Mouse (Mus musculus): ENCODE data around the gene Exog. TPM values are rescaled to one million over a fixed set of nuclear protein-coding genes. Genes with fewer than 3 reads are reported as not detected.

Gene Exog
- polyA plus RNA-seq, 1 experiment: 2.2 TPM

- Histone ChIP-seq H3K4me1 (ENCODE audit: control insufficient read depth, insufficient read depth, low read length) (peaks cover 3% of the 10 kb centered on the region), H3K27ac (ENCODE audit: insufficient read depth, low read depth, low read length) (no peak overlapping the region), H3K27me3 (replicated peaks; ENCODE audit: control insufficient read depth, insufficient read depth, low read length) (no peaks in the 10 kb centered on the region), H3K36me3 (ENCODE audit: control insufficient read depth, insufficient read depth, low read length) (no peaks in the 10 kb centered on the region), H3K4me3 (ENCODE audit: insufficient read depth, low read depth, low read length) (no peak overlapping the region)
- 71% methylated on average over 9 of the region's 9 CpGs for WGBS
- TF ChIP-seq POLR2A (IDR thresholded peaks at IDR 0.05; ENCODE audit: low read depth, low read length) (no peak), CTCF (conservative IDR thresholded peaks at IDR 0.05; ENCODE audit: insufficient read depth, insufficient read length, low read depth, low read length) (no peak)
- no peak for DNase-seq
Measured at GRCm38 (mm10) chr9:119473608-119474164, 28.9 kb downstream of the Exog start.

GRCm38 (mm10) chr9:119474717-119475611, 30.2 kb downstream of the Exog start:
- 57% methylated on average over 15 of the region's 15 CpGs for WGBS

GRCm38 (mm10) chr9:119477754-119478153, 33.0 kb downstream of the Exog start:
- WGBS: 39% methylated on average over 6 of the region's 6 CpGs
- Histone ChIP-seq H3K27ac (ENCODE audit: insufficient read depth, low read depth, low read length) (no peak overlapping the region), H3K36me3 (ENCODE audit: control insufficient read depth, insufficient read depth, low read length) (no peaks in the 10 kb centered on the region), H3K4me1 (ENCODE audit: control insufficient read depth, insufficient read depth, low read length) (peaks cover 3% of the 10 kb centered on the region), H3K27me3 (replicated peaks; ENCODE audit: control insufficient read depth, insufficient read depth, low read length) (no peaks in the 10 kb centered on the region), H3K4me3 (ENCODE audit: insufficient read depth, low read depth, low read length) (no peak overlapping the region)
- no peak for TF ChIP-seq CTCF (conservative IDR thresholded peaks at IDR 0.05; ENCODE audit: insufficient read depth, insufficient read length, low read depth, low read length)
- TF ChIP-seq POLR2A (IDR thresholded peaks at IDR 0.05; ENCODE audit: low read depth, low read length): no peak
- no peak for DNase-seq

More at GRCm38 (mm10) chr9:119474717-119475611, 30.2 kb downstream of the Exog start:
- H3K27me3 ChIP-seq (replicated peaks; ENCODE audit: control insufficient read depth, insufficient read depth, low read length): no peaks in the 10 kb centered on the region
- no peak overlapping the region for H3K27ac ChIP-seq (ENCODE audit: insufficient read depth, low read depth, low read length)
- no peaks in the 10 kb centered on the region for H3K36me3 ChIP-seq (ENCODE audit: control insufficient read depth, insufficient read depth, low read length)
- H3K4me3 ChIP-seq (ENCODE audit: insufficient read depth, low read depth, low read length): no peak overlapping the region
- DNase-seq: peak; percentile 30
- no peak for TF ChIP-seq POLR2A (IDR thresholded peaks at IDR 0.05; ENCODE audit: low read depth, low read length)
- TF ChIP-seq CTCF (conservative IDR thresholded peaks at IDR 0.05; ENCODE audit: insufficient read depth, insufficient read length, low read depth, low read length): no peak
- peaks cover 3% of the 10 kb centered on the region for H3K4me1 ChIP-seq (ENCODE audit: control insufficient read depth, insufficient read depth, low read length)

- no peak for TF ChIP-seq CTCF (conservative IDR thresholded peaks at IDR 0.05; ENCODE audit: insufficient read depth, insufficient read length, low read depth, low read length)
- TF ChIP-seq POLR2A (IDR thresholded peaks at IDR 0.05; ENCODE audit: low read depth, low read length): no peak
- H3K36me3 ChIP-seq (ENCODE audit: control insufficient read depth, insufficient read depth, low read length): no peaks in the 10 kb centered on the region
- H3K4me1 ChIP-seq (ENCODE audit: control insufficient read depth, insufficient read depth, low read length): peaks cover under 1% of the 10 kb centered on the region
- no peak overlapping the region for H3K27ac ChIP-seq (ENCODE audit: insufficient read depth, low read depth, low read length)
- no peaks in the 10 kb centered on the region for H3K27me3 ChIP-seq (replicated peaks; ENCODE audit: control insufficient read depth, insufficient read depth, low read length)
- WGBS: 56% methylated on average over 11 of the region's 11 CpGs
- no peak overlapping the region for H3K4me3 ChIP-seq (ENCODE audit: insufficient read depth, low read depth, low read length)
- DNase-seq: peak; percentile 64
Measured at GRCm38 (mm10) chr9:119478345-119478744, 33.6 kb downstream of the Exog start.

- no peaks in the 10 kb centered on the region for H3K27me3 ChIP-seq (replicated peaks; ENCODE audit: control insufficient read depth, insufficient read depth, low read length)
- peak; percentile 21 for DNase-seq
- TF ChIP-seq POLR2A (IDR thresholded peaks at IDR 0.05; ENCODE audit: low read depth, low read length): no peak
- TF ChIP-seq CTCF (conservative IDR thresholded peaks at IDR 0.05; ENCODE audit: insufficient read depth, insufficient read length, low read depth, low read length): no peak
- H3K36me3 ChIP-seq (ENCODE audit: control insufficient read depth, insufficient read depth, low read length): no peaks in the 10 kb centered on the region
- 43% methylated on average over 8 of the region's 8 CpGs for WGBS
- H3K27ac ChIP-seq (ENCODE audit: insufficient read depth, low read depth, low read length): no peak overlapping the region
- no peak overlapping the region for H3K4me3 ChIP-seq (ENCODE audit: insufficient read depth, low read depth, low read length)
- no peaks in the 10 kb centered on the region for H3K4me1 ChIP-seq (ENCODE audit: control insufficient read depth, insufficient read depth, low read length)
Measured at GRCm38 (mm10) chr9:119479297-119479696, 34.6 kb downstream of the Exog start.

GRCm38 (mm10) chr9:119481612-119482011, 36.9 kb downstream of the Exog start:
- Histone ChIP-seq H3K27ac (ENCODE audit: insufficient read depth, low read depth, low read length) (no peak overlapping the region), H3K4me3 (ENCODE audit: insufficient read depth, low read depth, low read length) (no peak overlapping the region), H3K36me3 (ENCODE audit: control insufficient read depth, insufficient read depth, low read length) (no peaks in the 10 kb centered on the region), H3K4me1 (ENCODE audit: control insufficient read depth, insufficient read depth, low read length) (no peaks in the 10 kb centered on the region), H3K27me3 (replicated peaks; ENCODE audit: control insufficient read depth, insufficient read depth, low read length) (no peaks in the 10 kb centered on the region)
- no peak for DNase-seq
- no peak for TF ChIP-seq CTCF (conservative IDR thresholded peaks at IDR 0.05; ENCODE audit: insufficient read depth, insufficient read length, low read depth, low read length)
- no peak for TF ChIP-seq POLR2A (IDR thresholded peaks at IDR 0.05; ENCODE audit: low read depth, low read length)
- WGBS: 78% methylated on average over 4 of the region's 4 CpGs
